Mouse (Mus musculus): ENCODE measurements around the gene Arf1.

DNA sequence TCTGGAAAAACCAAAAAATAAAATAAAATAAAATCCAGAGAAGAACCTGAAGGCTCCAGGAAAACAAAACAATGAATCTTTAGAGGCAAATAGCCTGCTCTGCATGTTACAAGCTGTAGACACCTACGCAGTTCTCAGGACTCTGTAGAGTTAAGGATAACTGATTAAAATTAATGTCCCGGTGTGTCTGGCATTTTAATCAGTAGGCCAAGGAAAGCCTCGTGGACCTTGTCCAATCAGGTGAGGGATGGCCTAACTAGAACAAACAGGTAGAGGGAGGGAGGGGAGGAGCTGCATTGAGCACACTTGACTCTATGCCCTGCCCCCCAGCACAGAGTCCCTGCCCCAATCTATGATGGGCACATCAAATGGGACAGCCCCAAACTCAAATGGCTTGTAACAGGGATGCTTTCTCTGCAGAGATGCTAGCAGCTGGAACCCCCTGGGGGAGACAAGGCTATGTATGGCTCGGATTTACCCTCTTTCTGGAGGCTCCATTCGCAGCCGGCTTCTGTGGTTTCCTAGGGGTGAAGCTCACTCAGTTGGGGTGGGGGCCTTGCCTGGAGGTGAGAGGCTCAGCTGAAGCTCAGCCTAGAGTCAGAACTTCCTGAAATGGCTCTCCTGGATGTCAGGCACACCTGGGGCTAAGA is 53.8 kb downstream of the Arf1 start:
- no peak for TF ChIP-seq ZC3H11A (IDR thresholded peaks at IDR 0.05; ENCODE audit: borderline replicate concordance, low read depth, low read length)
- TF ChIP-seq MAFK (IDR thresholded peaks at IDR 0.05; ENCODE audit: insufficient read depth, low read depth, low read length) = no peak
- no peak for TF ChIP-seq HCFC1 (IDR thresholded peaks at IDR 0.05; ENCODE audit: borderline replicate concordance, insufficient read depth, low read length)
- TF ChIP-seq ZNF384 (IDR thresholded peaks at IDR 0.05; ENCODE audit: low read depth, low read length) = no peak
